Mouse (Mus musculus): ENCODE measurements around the gene Bcl2l12. TPM values are rescaled to one million over a fixed set of nuclear protein-coding genes. Genes with fewer than 3 reads are reported as not detected.

Bcl2l12 gene
- total RNA-seq, 2 experiments from 2014 or later = 1.9 to 3.4 TPM

GRCm38 (mm10) chr7:45019031-45019571 lies 20.6 kb upstream of the Bcl2l12 start:
- DNase-seq (ENCODE audit: extremely low spot score in 1 of 2, low spot score in 1 of 2) = no peak

GRCm38 (mm10) chr7:45017242-45018061 lies 18.9 kb upstream of the Bcl2l12 start, which contains the start of gene Rras:
Gene Rras (plus strand): TSS chr7:45017961.
- peak; percentile 51 to 56 for DNase-seq (ENCODE audit: extremely low spot score in 1 of 2, low spot score in 1 of 2)

GRCm38 (mm10) chr7:45016761-45017160 lies 18.2 kb upstream of the Bcl2l12 start:
- no peak for DNase-seq (ENCODE audit: extremely low spot score in 1 of 2, low spot score in 1 of 2)

GRCm38 (mm10) chr7:45015957-45016612 lies 17.6 kb upstream of the Bcl2l12 start, which contains the start of gene Scaf1:
Gene Scaf1 (minus strand): TSS chr7:45016363.
- peak; percentile 93 to 95 for DNase-seq (ENCODE audit: extremely low spot score in 1 of 2, low spot score in 1 of 2)

GRCm38 (mm10) chr7:45015344-45015956 lies 16.9 kb upstream of the Bcl2l12 start:
- no peak for DNase-seq (ENCODE audit: extremely low spot score in 1 of 2, low spot score in 1 of 2)

GRCm38 (mm10) chr7:45014096-45014451 lies 15.6 kb upstream of the Bcl2l12 start:
- no peak for DNase-seq (ENCODE audit: extremely low spot score in 1 of 2, low spot score in 1 of 2)

GRCm38 (mm10) chr7:45013366-45014095 lies 15.0 kb upstream of the Bcl2l12 start:
- no peak for DNase-seq (ENCODE audit: extremely low spot score in 1 of 2, low spot score in 1 of 2)

GRCm38 (mm10) chr7:45012824-45013223 lies 14.3 kb upstream of the Bcl2l12 start:
- no peak for DNase-seq (ENCODE audit: extremely low spot score in 1 of 2, low spot score in 1 of 2)

GRCm38 (mm10) chr7:45012011-45012410 lies 13.5 kb upstream of the Bcl2l12 start:
- DNase-seq (ENCODE audit: extremely low spot score in 1 of 2, low spot score in 1 of 2) = no peak

- no peak for DNase-seq (ENCODE audit: extremely low spot score in 1 of 2, low spot score in 1 of 2)
These were observed 9.9 kb upstream of the Bcl2l12 start for GRCm38 (mm10) chr7:45008411-45008810.

GRCm38 (mm10) chr7:45007846-45008245 lies 9.3 kb upstream of the Bcl2l12 start:
- DNase-seq (ENCODE audit: extremely low spot score in 1 of 2, low spot score in 1 of 2) = no peak

- no peak for DNase-seq (ENCODE audit: extremely low spot score in 1 of 2, low spot score in 1 of 2)
These were observed 8.6 kb upstream of the Bcl2l12 start for GRCm38 (mm10) chr7:45007141-45007540.

GRCm38 (mm10) chr7:45006503-45006902 lies 8.0 kb upstream of the Bcl2l12 start:
- no peak for DNase-seq (ENCODE audit: extremely low spot score in 1 of 2, low spot score in 1 of 2)

GRCm38 (mm10) chr7:45005321-45005992 lies 6.9 kb upstream of the Bcl2l12 start:
- DNase-seq (ENCODE audit: extremely low spot score in 1 of 2, low spot score in 1 of 2) = no peak

GRCm38 (mm10) chr7:45004546-45004945 lies 6.0 kb upstream of the Bcl2l12 start:
- DNase-seq (ENCODE audit: extremely low spot score in 1 of 2, low spot score in 1 of 2) = no peak

- no peak for DNase-seq (ENCODE audit: extremely low spot score in 1 of 2, low spot score in 1 of 2)
These were observed 3.9 kb upstream of the Bcl2l12 start for GRCm38 (mm10) chr7:45002440-45002839.

GRCm38 (mm10) chr7:45000539-45001114 lies 2.1 kb upstream of the Bcl2l12 start:
- DNase-seq (ENCODE audit: extremely low spot score in 1 of 2, low spot score in 1 of 2) = no peak

GRCm38 (mm10) chr7:44999753-45000152 lies 1.2 kb upstream of the Bcl2l12 start:
- DNase-seq (ENCODE audit: extremely low spot score in 1 of 2, low spot score in 1 of 2) = no peak

GRCm38 (mm10) chr7:44997940-44998428 lies 528 bp downstream of the Bcl2l12 start:
- DNase-seq (ENCODE audit: extremely low spot score in 1 of 2, low spot score in 1 of 2) = no peak
